Mouse (Mus musculus) heart, adult 2 months (tissue): ENCODE data around the gene Gpr63.

Source experiments
- CTCF ChIP-seq: fragments of 200-600 bp; IDR thresholded peaks from 2 replicates; pipeline ENCODE4 v1.8.1; 2022; ENCODE audit warnings: antibody characterized with exemption, mild to moderate bottlenecking, moderate library complexity
- POLR2A ChIP-seq: fragments of 200-500 bp; IDR thresholded peaks from 2 replicates; pipeline ENCODE4 v1.6.1; 2011; ENCODE audit warnings: mild to moderate bottlenecking, low read depth, low read length, control low read depth; ENCODE audit not compliant: insufficient read depth

- TF ChIP-seq CTCF (no peak), POLR2A (no peak)
Measured at GRCm38 (mm10) chr4:25029875-25030274, 63.7 kb downstream of the Gpr63 start.
